Mouse (Mus musculus) ES-Bruce4 (cell line): ENCODE results near the gene Atic.

ENCODE experiments used
- CTCF ChIP-seq: IDR thresholded peaks from one replicate; pipeline ENCODE4 v1.8.1; 2011; ENCODE audit warnings: low read depth, low read length
- EP300 ChIP-seq: IDR thresholded peaks from 2 replicates; pipeline ENCODE4 v1.6.1; 2011; ENCODE audit warnings: low read depth, low read length; ENCODE audit not compliant: insufficient read depth
- POLR2A ChIP-seq: IDR thresholded peaks from one replicate; pipeline ENCODE4 v1.8.1; 2011; ENCODE audit warnings: low read length; ENCODE audit not compliant: insufficient read depth

DNA sequence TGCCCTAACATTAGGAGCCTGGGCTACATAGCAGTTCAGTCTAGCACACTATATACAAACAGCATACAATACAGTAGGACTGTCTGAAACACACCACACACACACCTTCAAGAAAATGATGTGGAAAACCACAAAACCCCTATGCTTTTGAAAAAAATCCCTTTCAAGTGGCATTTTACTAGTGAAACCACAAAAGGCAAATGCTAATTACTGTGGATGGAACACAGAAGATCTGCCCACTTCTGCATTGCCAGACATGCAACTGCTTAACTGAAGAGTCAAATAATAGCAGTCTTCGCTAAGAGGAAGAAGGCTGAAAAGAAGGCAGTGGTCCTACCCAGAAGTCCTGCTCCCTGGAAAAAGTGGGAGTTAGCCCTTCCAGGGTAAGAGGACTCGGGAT, 37.3 kb downstream of the Atic start:
- TF ChIP-seq CTCF (no peak), POLR2A (no peak), EP300 (no peak)
